Mouse (Mus musculus): ENCODE measurements around the gene Narfl. TPM values are rescaled to one million over a fixed set of nuclear protein-coding genes. Genes with fewer than 3 reads are reported as not detected.

Narfl gene
- total RNA-seq, 2 experiments from 2014 or later: 37.4 to 39.8 TPM

- DNase-seq (ENCODE audit: low spot score in 2 of 2): no peak
- TF ChIP-seq CTCF (conservative IDR thresholded peaks at IDR 0.05): no peak
- no peak overlapping the region for H3K27ac ChIP-seq
- no peak overlapping the region for H3K4me3 ChIP-seq
Observed at GRCm38 (mm10) chr17:25775318-25776062, 1.9 kb downstream of the Narfl start.

- H3K27ac ChIP-seq: no peak overlapping the region
- TF ChIP-seq CTCF (conservative IDR thresholded peaks at IDR 0.05): no peak
- no peak for DNase-seq (ENCODE audit: low spot score in 2 of 2)
- no peak overlapping the region for H3K4me3 ChIP-seq
Observed at GRCm38 (mm10) chr17:25777948-25778347, 4.4 kb downstream of the Narfl start.

- Histone ChIP-seq H3K27ac (no peak overlapping the region), H3K4me3 (no peak overlapping the region)
- TF ChIP-seq CTCF (conservative IDR thresholded peaks at IDR 0.05): no peak
- no peak for DNase-seq (ENCODE audit: low spot score in 2 of 2)
Observed at GRCm38 (mm10) chr17:25781339-25781738, 7.8 kb downstream of the Narfl start.

DNA sequence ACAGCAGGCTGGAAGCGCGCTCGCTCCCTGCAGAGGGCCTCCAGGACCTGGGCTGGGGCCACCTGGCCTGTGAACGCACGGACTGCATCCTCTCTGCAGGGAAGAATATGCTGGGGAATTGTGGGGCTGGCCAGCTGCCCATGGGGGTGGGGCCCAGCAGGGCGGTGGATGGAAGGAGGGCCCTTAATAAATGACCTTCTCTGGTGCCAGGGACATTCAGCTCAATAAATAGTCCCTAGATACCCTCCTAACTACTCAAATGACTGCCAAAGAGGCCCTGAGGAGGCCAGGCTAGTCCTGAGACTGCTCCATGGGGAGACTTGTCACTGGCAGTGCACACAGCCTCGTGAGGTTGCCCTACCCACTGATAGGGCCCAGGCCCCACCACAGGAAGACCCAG is 9.5 kb downstream of the Narfl start:
- Histone ChIP-seq H3K4me3 (no peak overlapping the region), H3K27ac (peak overlapping the region; percentile 90)
- no peak for DNase-seq (ENCODE audit: low spot score in 2 of 2)
- no peak for TF ChIP-seq CTCF (conservative IDR thresholded peaks at IDR 0.05)

GRCm38 (mm10) chr17:25783861-25784574 is 10.4 kb downstream of the Narfl start:
- DNase-seq (ENCODE audit: low spot score in 2 of 2): no peak
- no peak for TF ChIP-seq CTCF (conservative IDR thresholded peaks at IDR 0.05)
- H3K27ac ChIP-seq: peak overlapping the region; percentile 90
- peak overlapping the region; percentile 65 for H3K4me3 ChIP-seq

DNA sequence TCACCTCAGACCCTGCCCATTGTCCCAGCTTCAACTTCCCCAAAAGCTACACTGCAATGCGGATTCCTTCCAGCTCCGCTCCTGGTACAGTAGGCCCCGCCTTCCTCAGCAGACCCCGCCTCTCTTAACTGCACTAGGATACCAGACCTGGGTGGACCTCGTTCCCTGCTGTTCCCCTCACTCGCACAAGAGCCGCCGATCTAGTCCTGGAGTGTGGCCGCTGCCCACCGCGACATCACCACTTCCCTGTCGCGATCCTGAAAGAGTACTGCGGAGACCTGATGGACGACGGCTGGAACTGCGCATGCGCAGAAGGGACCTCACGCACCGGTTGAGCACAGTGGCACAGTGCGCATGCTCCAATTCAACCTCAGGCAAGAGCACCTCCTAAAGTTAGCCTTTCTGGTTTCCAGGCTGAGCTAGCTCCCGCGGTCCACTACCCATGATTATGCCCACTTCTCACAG is 11.7 kb downstream of the Narfl start, which contains the start of gene Haghl:
TSS of gene Haghl (minus strand) at position 393 of the 465 bp plus-strand sequence.
- TF ChIP-seq CTCF (conservative IDR thresholded peaks at IDR 0.05): peak; percentile 19; the same call in 1 of the 2 replicates
- peak within 1 kb of the TSS; percentile 90 for H3K27ac ChIP-seq
- peak within 1 kb of the TSS; percentile 65 for H3K4me3 ChIP-seq
- DNase-seq (ENCODE audit: low spot score in 2 of 2): peak; percentile 94 to 96

DNA sequence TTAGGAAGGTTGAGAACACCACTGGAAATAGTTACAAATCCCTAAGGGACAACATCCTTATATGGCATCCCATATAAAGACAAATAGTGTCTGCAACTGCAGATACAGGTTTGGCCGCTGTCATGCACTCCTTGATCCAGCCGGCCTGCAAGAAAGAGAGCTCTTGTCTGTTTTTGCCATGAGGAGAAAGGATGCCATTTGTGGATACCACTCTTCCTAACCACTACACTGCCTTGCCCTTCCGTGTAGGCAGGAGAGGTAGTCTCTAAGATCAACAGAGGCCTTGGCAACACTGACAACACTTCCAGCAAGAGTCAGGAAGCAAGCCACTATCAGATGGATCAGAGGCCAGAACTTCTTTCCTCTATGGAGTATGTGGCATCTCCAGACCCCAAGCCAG is 12.7 kb downstream of the Narfl start, which contains the start of gene Ccdc78:
TSS of gene Ccdc78 (plus strand) at position 301 of the 400 bp plus-strand sequence.
- peak within 1 kb of the TSS; percentile 65 for H3K4me3 ChIP-seq
- no peak for TF ChIP-seq CTCF (conservative IDR thresholded peaks at IDR 0.05)
- H3K27ac ChIP-seq: peak within 1 kb of the TSS; percentile 90
- no peak for DNase-seq (ENCODE audit: low spot score in 2 of 2)

DNA sequence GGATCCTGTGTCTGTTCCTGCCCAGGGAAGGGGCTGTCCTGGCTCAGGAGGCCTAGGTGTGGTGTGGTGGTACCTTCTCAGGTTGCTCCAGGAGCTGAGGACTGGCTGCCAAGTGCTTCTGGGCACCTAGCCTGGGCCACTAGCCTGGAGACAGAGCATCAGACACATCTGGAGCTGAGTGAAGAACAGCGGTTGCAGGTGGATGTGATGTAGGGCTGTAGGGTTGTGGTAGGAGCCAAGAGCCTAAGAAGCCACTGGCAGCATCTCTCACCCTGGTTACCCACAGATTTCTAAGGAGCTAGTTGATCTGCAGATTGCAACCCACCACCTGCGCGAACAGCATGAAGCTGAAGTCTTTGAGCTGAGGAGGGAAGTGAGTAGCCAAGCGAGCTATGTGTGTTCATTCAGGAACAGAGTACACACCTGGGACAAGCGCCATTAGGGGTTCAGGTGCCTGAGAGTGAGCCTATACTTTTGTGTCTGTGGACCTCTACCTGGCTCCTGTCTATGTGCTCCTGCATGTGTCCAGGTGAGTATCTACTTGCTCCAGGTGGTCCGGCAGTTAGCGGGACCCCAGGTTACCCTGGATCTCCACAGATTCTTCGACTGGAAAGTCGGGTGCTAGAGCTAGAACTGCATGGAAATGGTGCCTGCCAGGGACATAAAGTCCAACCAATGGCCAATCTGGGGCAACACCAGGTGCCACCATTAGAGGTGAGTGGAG is 13.4 kb downstream of the Narfl start:
- no peak for TF ChIP-seq CTCF (conservative IDR thresholded peaks at IDR 0.05)
- H3K4me3 ChIP-seq: no peak overlapping the region
- DNase-seq (ENCODE audit: low spot score in 2 of 2): no peak
- no peak overlapping the region for H3K27ac ChIP-seq

DNA sequence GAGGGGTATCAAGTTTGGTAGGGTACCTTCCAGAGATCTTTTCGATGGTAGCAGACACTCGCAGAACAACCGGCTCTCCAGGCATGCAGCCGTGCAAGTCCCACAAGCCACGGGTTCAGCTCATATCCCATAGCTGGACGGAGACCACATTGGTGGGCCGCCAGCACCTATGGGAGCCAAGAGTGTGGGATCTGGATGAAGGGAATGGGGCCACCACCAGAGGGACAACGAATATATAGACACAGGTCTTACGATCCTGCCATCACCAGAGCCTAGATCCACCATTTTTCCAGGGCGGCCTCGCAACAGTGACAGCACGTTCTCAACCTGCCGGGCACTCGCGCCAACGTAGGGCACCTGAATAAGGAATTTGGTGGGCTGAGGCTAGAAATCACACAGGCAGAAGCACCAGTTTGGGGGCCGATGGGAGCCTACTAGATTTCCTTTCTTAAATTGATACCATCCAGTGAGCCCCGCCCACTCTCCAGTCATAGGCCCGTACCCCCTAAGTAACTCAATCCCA is 17.8 kb downstream of the Narfl start:
- DNase-seq (ENCODE audit: low spot score in 2 of 2): no peak
- peak; percentile 33 for TF ChIP-seq CTCF (conservative IDR thresholded peaks at IDR 0.05)
- H3K27ac ChIP-seq: peak overlapping the region; percentile 95
- peak overlapping the region; percentile 88 for H3K4me3 ChIP-seq

DNA sequence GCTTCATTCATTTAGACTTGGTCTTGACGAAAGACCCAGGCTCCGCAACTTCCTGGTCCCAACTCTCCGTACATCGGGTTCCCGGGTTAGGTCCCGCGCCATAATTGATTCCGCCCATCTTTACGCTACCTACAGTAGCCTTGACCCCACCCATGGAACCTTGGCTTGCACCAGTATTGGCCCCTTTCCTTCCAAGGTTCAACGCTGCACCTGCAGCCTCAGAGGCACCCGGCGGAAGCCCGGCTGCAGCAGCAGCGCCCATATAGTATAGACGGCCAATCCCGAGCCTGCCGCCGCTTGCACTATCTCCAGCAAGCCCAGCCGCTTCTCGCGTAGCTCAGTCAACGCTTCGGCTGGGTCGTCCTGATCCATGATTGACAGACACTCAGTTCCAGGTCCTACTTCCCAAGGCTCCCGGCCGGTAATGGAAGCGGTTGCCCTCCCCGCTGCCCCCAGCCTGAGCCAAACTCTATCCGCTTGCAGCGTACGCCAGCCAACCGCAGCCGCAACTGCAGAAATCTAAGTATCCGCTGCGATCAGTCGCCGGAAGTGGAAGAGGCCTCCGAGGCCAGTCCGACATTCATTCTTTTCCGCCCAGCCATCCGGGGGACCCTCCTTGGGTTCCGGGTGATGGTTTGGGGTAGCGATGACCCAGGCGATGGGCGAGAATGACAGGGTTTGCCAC is 18.4 kb downstream of the Narfl start:
- peak overlapping the region; percentile 88 for H3K4me3 ChIP-seq
- no peak for TF ChIP-seq CTCF (conservative IDR thresholded peaks at IDR 0.05)
- peak overlapping the region; percentile 95 for H3K27ac ChIP-seq
- DNase-seq (ENCODE audit: low spot score in 2 of 2): peak; percentile 87 to 89

DNA sequence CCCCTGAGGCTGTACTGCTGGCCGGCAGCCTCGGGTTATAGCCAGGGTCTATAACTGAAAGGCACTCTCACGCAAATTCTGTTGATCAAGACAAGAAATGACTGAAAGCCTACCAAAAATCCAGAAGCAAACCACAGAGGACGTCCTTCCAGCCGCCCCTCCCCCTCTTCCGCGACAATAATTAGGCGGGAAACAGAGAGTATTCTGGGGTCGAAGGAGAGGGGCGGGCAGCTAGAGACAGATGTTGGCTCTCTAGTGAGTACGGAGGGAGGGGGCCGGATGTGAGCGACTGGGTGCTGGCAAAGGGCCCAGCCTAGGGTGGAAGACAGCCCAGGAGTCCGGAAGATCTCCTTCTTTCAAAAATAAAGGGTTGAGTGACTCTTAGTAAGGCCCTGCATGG is 19.0 kb downstream of the Narfl start, which contains the start of gene Fam173a:
TSS of gene Fam173a (minus strand) at position 287 of the 400 bp plus-strand sequence.
- Histone ChIP-seq H3K27ac (peak within 1 kb of the TSS; percentile 95), H3K4me3 (peak within 1 kb of the TSS; percentile 88)
- peak in 1 of 2 experiments; percentile 62 for DNase-seq (ENCODE audit: low spot score in 2 of 2)
- no peak for TF ChIP-seq CTCF (conservative IDR thresholded peaks at IDR 0.05)

- Histone ChIP-seq H3K4me3 (no peak overlapping the region; the same call in 1 of the 2 replicates), H3K27ac (peak overlapping the region; percentile 95)
- TF ChIP-seq CTCF (conservative IDR thresholded peaks at IDR 0.05): no peak
- DNase-seq (ENCODE audit: low spot score in 2 of 2): no peak
Observed at GRCm38 (mm10) chr17:25794197-25794596, 20.6 kb downstream of the Narfl start.
